Mouse (Mus musculus): ENCODE results near the gene Rgs12.

DNA sequence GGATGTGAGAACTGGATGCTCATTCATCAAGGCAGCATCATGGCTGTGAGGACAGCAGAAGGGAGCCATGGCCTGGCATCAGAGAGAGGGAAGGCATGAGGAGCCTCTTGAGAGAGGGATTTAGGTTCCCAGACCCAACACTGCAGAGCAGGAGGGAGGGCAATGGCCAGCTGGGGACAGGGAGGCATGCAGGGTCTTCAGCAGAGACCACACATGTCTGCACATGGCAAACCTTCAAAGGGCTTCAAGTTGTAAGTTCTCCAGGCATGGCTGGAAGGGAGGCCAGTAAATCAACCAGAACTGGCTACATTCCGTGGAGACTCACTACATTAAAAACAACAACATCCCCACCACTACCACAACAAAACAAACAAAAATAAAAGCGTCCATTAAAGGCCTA is 18.2 kb upstream of the Rgs12 start:
- no peak for TF ChIP-seq GATA1 (IDR thresholded peaks at IDR 0.05; ENCODE audit: low read length)
- TF ChIP-seq TAL1 (IDR thresholded peaks at IDR 0.05; ENCODE audit: low read length): no peak
